Comparison of ENCODE assay signal across 19 mouse cellular contexts in the genomic region with DNA sequence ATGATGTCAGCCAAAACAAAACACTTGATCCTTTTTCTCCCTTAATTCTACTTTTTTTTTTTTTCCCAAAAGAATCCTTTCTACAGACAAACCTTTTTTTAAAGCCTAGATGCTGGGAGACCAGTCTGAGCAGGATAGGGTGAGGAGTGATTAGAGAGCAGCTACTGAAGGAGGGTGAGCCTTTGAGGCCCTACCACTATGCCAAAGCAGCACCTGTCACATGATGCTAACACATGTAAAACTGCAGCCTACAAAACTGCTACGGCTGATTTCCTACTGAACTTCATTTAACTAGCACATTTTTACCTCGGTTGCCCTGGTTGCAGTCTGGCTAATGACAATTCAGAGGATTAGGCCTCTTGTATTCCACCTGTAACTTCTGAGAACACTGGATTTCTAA. TPM values are rescaled to one million over a fixed set of nuclear protein-coding genes. Genes with fewer than 3 reads are reported as not detected.
DNase-seq lines count a peak whose midpoint lies in the region; ATAC-seq and TF ChIP-seq lines count a peak whose summit lies in the region.
"Had no signal": no experiment of that assay in that cellular context is flagged by ENCODE, and none has a peak within 500 bp of the region (broad histone marks: within the 10 kb centered on the region; RNA-seq: fewer than 3 reads in every experiment).

No protein-coding gene starts in this region.

- intact Hi-C loops in heart, adult 2 months (cut with DNase I) = no loop called here

- H3K27me3 ChIP-seq in heart, embryonic 12.5 days (replicated peaks) = no peaks in the 10 kb centered on the region
- H3K27me3 ChIP-seq in heart, adult 2 months (ENCODE audit: control insufficient read depth, insufficient read depth, low read length) = no peaks in the 10 kb centered on the region
- H3K27me3 ChIP-seq in C2C12 (ENCODE audit: control insufficient read depth, insufficient read depth, insufficient read length) = no peaks in the 10 kb centered on the region
- no peaks in the 10 kb centered on the region for H3K27me3 ChIP-seq in liver, embryonic 13.5 days
- no peaks in the 10 kb centered on the region for H3K27me3 ChIP-seq in hindbrain, postnatal 0 days (ENCODE audit: insufficient read depth, low read length)
- no peaks in the 10 kb centered on the region for H3K27me3 ChIP-seq in neural tube, embryonic 15.5 days (replicated peaks)
- H3K27me3 ChIP-seq: embryonic facial prominence, embryonic 12.5 days; limb, embryonic 13.5 days; megakaryocyte, embryonic 14.5 days had no signal

- TF ChIP-seq POLR2A in heart, adult 2 months (IDR thresholded peaks at IDR 0.05; ENCODE audit: insufficient read depth, low read depth, low read length) = no peak
- no peak for TF ChIP-seq POLR2A in brain, embryonic 14.5 days (IDR thresholded peaks at IDR 0.05; ENCODE audit: borderline replicate concordance, extremely low read depth, insufficient read depth, insufficient read length, poor library complexity, severe bottlenecking)

- no peak overlapping the region for H3K4me2 ChIP-seq in heart, embryonic 12.5 days
- peak overlapping the region; percentile 63 for H3K4me2 ChIP-seq in liver, embryonic 13.5 days
- H3K4me2 ChIP-seq in hindbrain, postnatal 0 days (ENCODE audit: low read depth, low read length) = no peak overlapping the region
- H3K4me2 ChIP-seq in neural tube, embryonic 15.5 days = no peak overlapping the region
- H3K4me2 ChIP-seq: embryonic facial prominence, embryonic 12.5 days; limb, embryonic 13.5 days had no signal

- peaks cover 24% of the 10 kb centered on the region for H3K36me3 ChIP-seq in heart, embryonic 12.5 days
- peaks cover 14% of the 10 kb centered on the region for H3K36me3 ChIP-seq in heart, adult 2 months (ENCODE audit: control insufficient read depth, insufficient read depth, low read length)
- peaks cover 5% of the 10 kb centered on the region for H3K36me3 ChIP-seq in C2C12 (ENCODE audit: control insufficient read depth, insufficient read depth)
- peaks cover 62% of the 10 kb centered on the region for H3K36me3 ChIP-seq in liver, embryonic 13.5 days
- no peaks in the 10 kb centered on the region for H3K36me3 ChIP-seq in hindbrain, postnatal 0 days (ENCODE audit: insufficient read depth, low read length)
- peaks cover 2% of the 10 kb centered on the region; the same call in 1 of the 2 replicates for H3K36me3 ChIP-seq in neural tube, embryonic 15.5 days

- H3ac ChIP-seq in C2C12 (ENCODE audit: control insufficient read depth, insufficient read length, low read depth) = no peak overlapping the region

- no peaks in the 10 kb centered on the region for H3K9me3 ChIP-seq in heart, embryonic 12.5 days (replicated peaks)
- no peaks in the 10 kb centered on the region for H3K9me3 ChIP-seq in liver, embryonic 13.5 days (replicated peaks)
- no peaks in the 10 kb centered on the region for H3K9me3 ChIP-seq in hindbrain, postnatal 0 days (ENCODE audit: low read length)
- no peaks in the 10 kb centered on the region for H3K9me3 ChIP-seq in neural tube, embryonic 15.5 days (replicated peaks)
- H3K9me3 ChIP-seq: embryonic facial prominence, embryonic 12.5 days; limb, embryonic 13.5 days; megakaryocyte, embryonic 14.5 days had no signal

- TF ChIP-seq CTCF in heart, adult 2 months (IDR thresholded peaks at IDR 0.05) = no peak
- no peak for TF ChIP-seq CTCF in C2C12 (IDR thresholded peaks at IDR 0.05; ENCODE audit: control insufficient read depth, insufficient read depth, insufficient read length)
- no peak for TF ChIP-seq CTCF in brain, embryonic 14.5 days (IDR thresholded peaks at IDR 0.05; ENCODE audit: borderline replicate concordance, extremely low read depth, insufficient read depth, insufficient read length)
- TF ChIP-seq CTCF in hindbrain, postnatal 0 days (IDR thresholded peaks at IDR 0.05; ENCODE audit: low read depth) = no peak

- no peaks in the 10 kb centered on the region for H3K79me2 ChIP-seq in heart, adult 2 months (replicated peaks; ENCODE audit: control insufficient read depth, insufficient read depth, low read length)
- H3K79me2 ChIP-seq in C2C12 (ENCODE audit: control insufficient read depth, insufficient read depth) = peaks cover 4% of the 10 kb centered on the region

- no peak for ATAC-seq in heart, embryonic 12.5 days (ENCODE audit: insufficient number of reproducible peaks, low FRiP score)
- ATAC-seq in liver, embryonic 13.5 days (ENCODE audit: low read depth) = peak; percentile 74
- no peak for ATAC-seq in hindbrain, postnatal 0 days
- no peak for ATAC-seq in neural tube, embryonic 15.5 days (ENCODE audit: low FRiP score)
- ATAC-seq: forebrain, embryonic 14.5 days; midbrain, embryonic 16.5 days had no signal

- H3K4me1 ChIP-seq in heart, embryonic 12.5 days (replicated peaks) = peaks cover 42% of the 10 kb centered on the region
- peaks cover 10% of the 10 kb centered on the region for H3K4me1 ChIP-seq in heart, adult 2 months (ENCODE audit: control insufficient read depth, insufficient read depth, low read length)
- peaks cover 96% of the 10 kb centered on the region for H3K4me1 ChIP-seq in liver, embryonic 13.5 days (replicated peaks)
- H3K4me1 ChIP-seq in hindbrain, postnatal 0 days (ENCODE audit: insufficient read depth, low read length) = no peaks in the 10 kb centered on the region
- no peaks in the 10 kb centered on the region for H3K4me1 ChIP-seq in neural tube, embryonic 15.5 days
- H3K4me1 ChIP-seq: embryonic facial prominence, embryonic 12.5 days; limb, embryonic 13.5 days had no signal

- TF ChIP-seq EP300 in heart, adult 2 months (IDR thresholded peaks at IDR 0.05; ENCODE audit: insufficient read depth, low read depth, low read length) = no peak

- H3K27ac ChIP-seq in heart, embryonic 12.5 days (ENCODE audit: poor library complexity, severe bottlenecking) = peak overlapping the region; percentile 59
- no peak overlapping the region for H3K27ac ChIP-seq in heart, adult 2 months
- H3K27ac ChIP-seq in liver, embryonic 13.5 days = peak overlapping the region; percentile 98
- H3K27ac ChIP-seq in hindbrain, postnatal 0 days = no peak overlapping the region
- H3K27ac ChIP-seq in neural tube, embryonic 15.5 days (replicated peaks) = no peak overlapping the region
- H3K27ac ChIP-seq: embryonic facial prominence, embryonic 12.5 days; kidney, postnatal 0 days; limb, embryonic 13.5 days had no signal

- WGBS in heart, embryonic 12.5 days = 72% methylated on average over 2 of the region's 2 CpGs
- 39% methylated on average over 2 of the region's 2 CpGs for WGBS in heart, adult 2 months
- WGBS in liver, embryonic 13.5 days (ENCODE audit: insufficient replicate concordance) = 36% methylated on average over 2 of the region's 2 CpGs
- 50% methylated on average over 2 of the region's 2 CpGs for WGBS in hindbrain, postnatal 0 days
- 57% methylated on average over 2 of the region's 2 CpGs for WGBS in neural tube, embryonic 15.5 days

- DNase-seq in heart, adult 2 months = no peak
- DNase-seq in brain, embryonic 14.5 days (ENCODE audit: low read depth) = peak; percentile 43
- no peak for DNase-seq in liver, embryonic 13.5 days
- no peak for DNase-seq in hindbrain, postnatal 0 days (ENCODE audit: low spot score)
- DNase-seq in adrenal gland, adult 18-20 months (ENCODE audit: low spot score in 2 of 2) = no peak
- DNase-seq: adrenal gland, postnatal 36 days; B cell, adult 2 months; cerebellum, adult 9-10 months; kidney, adult 11 months; thymus, postnatal 25 days had no signal

- H3K4me3 ChIP-seq in heart, embryonic 12.5 days = no peak overlapping the region
- no peak overlapping the region for H3K4me3 ChIP-seq in heart, adult 2 months
- no peak overlapping the region for H3K4me3 ChIP-seq in C2C12 (ENCODE audit: insufficient read depth, poor library complexity, severe bottlenecking)
- peak overlapping the region; percentile 20 for H3K4me3 ChIP-seq in liver, embryonic 13.5 days (replicated peaks)
- H3K4me3 ChIP-seq in hindbrain, postnatal 0 days (ENCODE audit: low read length) = no peak overlapping the region
- H3K4me3 ChIP-seq in neural tube, embryonic 15.5 days (replicated peaks) = no peak overlapping the region
- H3K4me3 ChIP-seq: embryonic facial prominence, embryonic 12.5 days; limb, embryonic 13.5 days had no signal

- peak overlapping the region; percentile 2; the same call in 1 of the 2 replicates for H3K9ac ChIP-seq in heart, embryonic 12.5 days
- H3K9ac ChIP-seq in heart, adult 2 months (ENCODE audit: low read depth, low read length) = no peak overlapping the region
- H3K9ac ChIP-seq in liver, embryonic 13.5 days = peak overlapping the region; percentile 68
- no peak overlapping the region for H3K9ac ChIP-seq in hindbrain, postnatal 0 days (replicated peaks; ENCODE audit: low read length)
- no peak overlapping the region for H3K9ac ChIP-seq in neural tube, embryonic 15.5 days (replicated peaks)
- H3K9ac ChIP-seq: embryonic facial prominence, embryonic 12.5 days; limb, embryonic 13.5 days had no signal

- peaks cover 2% of the 10 kb centered on the region for H3K79me3 ChIP-seq in C2C12 (ENCODE audit: low read depth)

TF ChIP-seq in C2C12, 6 proteins besides CTCF, POLR2A, EP300 and RAD21:
- no peak for TF ChIP-seq FOSL1 (IDR thresholded peaks at IDR 0.05; ENCODE audit: insufficient read depth, low read length, poor library complexity, severe bottlenecking)
- TF ChIP-seq USF1 (IDR thresholded peaks at IDR 0.05; ENCODE audit: low read depth) = peak; percentile 14

RNA-seq across cellular contexts. Expression of a gene that starts 38.5 kb away (rescaled TPM):
- polyA plus RNA-seq in heart, embryonic 12.5 days (2016; fragmentation: Nextera tagmentation; extraction: Ambion mirVana) = 11.6 and 11.8 TPM in 2 replicates
- 1 to 10 TPM; 1.6 to 2.4 TPM for total RNA-seq in heart, adult 2 months (2021)
- 1.8 and 2.7 TPM in 2 replicates for polyA plus RNA-seq in heart, adult 2 months (2012; rRNA removed)
- 0.42 TPM for polyA plus RNA-seq in C2C12 (2012; fragmentation: generic; extraction: Trizol)
- polyA plus RNA-seq in brain, embryonic 14.5 days (2012; rRNA removed) = 1.2 and 1.4 TPM in 2 replicates
- 14.2 and 14.7 TPM in 2 replicates for polyA plus RNA-seq in liver, embryonic 13.5 days (2015; fragmentation: Nextera tagmentation; extraction: Ambion mirVana)
- 4.0 and 6.8 TPM in 2 replicates for total RNA-seq in hindbrain, postnatal 0 days (2014; rRNA removed)
- 5.3 and 6.4 TPM in 2 replicates for polyA plus RNA-seq in hindbrain, postnatal 0 days (2015; fragmentation: Nextera tagmentation; extraction: Ambion mirVana)
- 4.9 and 6.2 TPM in 2 replicates for polyA plus RNA-seq in neural tube, embryonic 15.5 days (2015; fragmentation: Nextera tagmentation; extraction: Ambion mirVana)
- 1 to 10 TPM; 3.8 to 6.3 TPM for total RNA-seq in adrenal gland, adult 18-20 months (2021)

RNA-seq across cellular contexts. Expression of a gene that starts 39.6 kb away (rescaled TPM):
- 62.2 and 63.9 TPM in 2 replicates for polyA plus RNA-seq in heart, embryonic 12.5 days (2016; fragmentation: Nextera tagmentation; extraction: Ambion mirVana)
- total RNA-seq in heart, adult 2 months (2021) = 100 to 1,000 TPM; 109 to 112 TPM
- 40.5 and 87.0 TPM in 2 replicates for polyA plus RNA-seq in heart, adult 2 months (2012; rRNA removed)
- 26.9 TPM for polyA plus RNA-seq in C2C12 (2012; fragmentation: generic; extraction: Trizol)
- polyA plus RNA-seq in brain, embryonic 14.5 days (2012; rRNA removed) = 67.6 and 77.3 TPM in 2 replicates
- polyA plus RNA-seq in liver, embryonic 13.5 days (2015; fragmentation: Nextera tagmentation; extraction: Ambion mirVana) = 30.5 and 31.1 TPM in 2 replicates
- 86.7 and 93.2 TPM in 2 replicates for total RNA-seq in hindbrain, postnatal 0 days (2014; rRNA removed)
- 79.2 and 80.4 TPM in 2 replicates for polyA plus RNA-seq in hindbrain, postnatal 0 days (2015; fragmentation: Nextera tagmentation; extraction: Ambion mirVana)
- 58.1 and 67.8 TPM in 2 replicates for polyA plus RNA-seq in neural tube, embryonic 15.5 days (2015; fragmentation: Nextera tagmentation; extraction: Ambion mirVana)
- total RNA-seq in adrenal gland, adult 18-20 months (2021) = 100 to 1,000 TPM; 187 to 242 TPM

Comparison
In these comparisons a context has a peak if more than half of its experiments do, and no peak if none do; other contexts are left out.
1. H3K27ac ChIP-seq: peak in heart, embryonic 12.5 days (single experiment) and liver, embryonic 13.5 days (single experiment); none in heart, adult 2 months (single experiment), hindbrain, postnatal 0 days (single experiment) and neural tube, embryonic 15.5 days (single experiment).
2. H3K9ac ChIP-seq: peak in heart, embryonic 12.5 days (single experiment) and liver, embryonic 13.5 days (single experiment); none in heart, adult 2 months (single experiment), hindbrain, postnatal 0 days (single experiment) and neural tube, embryonic 15.5 days (single experiment).